Mouse (Mus musculus): ENCODE measurements around the gene Dynll1. TPM values are rescaled to one million over a fixed set of nuclear protein-coding genes. Genes with fewer than 3 reads are reported as not detected.

Dynll1 gene
- total and polyA plus RNA-seq, 3 experiments = 561 to 740 (median 736) TPM

- TF ChIP-seq TCF12 (IDR thresholded peaks at IDR 0.05; ENCODE audit: low read depth, low read length) (peak; percentile 56; the same call in 1 of the 2 replicates), ZMIZ1 (IDR thresholded peaks at IDR 0.05; ENCODE audit: low read depth, low read length) (0 out of 2 replicates have a peak, but pooled peaks have one; percentile 8), USF1 (IDR thresholded peaks at IDR 0.05; ENCODE audit: low read depth, low read length) (no peak), EP300 (IDR thresholded peaks at IDR 0.05; ENCODE audit: low read depth in 1 of 2, low read length in 2 of 2) (peak; percentile 36 to 60; a peak in 3 of 4 replicates), MEF2A (IDR thresholded peaks at IDR 0.05; ENCODE audit: extremely low read depth, insufficient replicate concordance, low read depth, low read length, poor library complexity, severe bottlenecking) (no peak), MAZ (IDR thresholded peaks at IDR 0.05; ENCODE audit: low read depth, low read length) (no peak)
Measured at GRCm38 (mm10) chr5:115341314-115342165, 40.7 kb upstream of the Dynll1 start (continued).

- peak within 1 kb of the TSS; percentile 88 for H3K27ac ChIP-seq (ENCODE audit: control insufficient read depth, low read depth, low read length)
- H3K27me3 ChIP-seq (ENCODE audit: control insufficient read depth in 1 of 2, insufficient read depth in 2 of 2, low read length in 2 of 2) = no peaks in the 10 kb centered on the region
- H3K36me3 ChIP-seq (ENCODE audit: control insufficient read depth in 1 of 2, insufficient read depth in 2 of 2, low read length in 2 of 2) = peaks cover 6 to 9% of the 10 kb centered on the region in 2 experiments
- peaks cover 2 to 9% of the 10 kb centered on the region in 2 experiments for H3K4me1 ChIP-seq (ENCODE audit: control insufficient read depth in 1 of 2, insufficient read depth in 2 of 2, low read length in 2 of 2)
- peaks cover 52% of the 10 kb centered on the region for H3K79me2 ChIP-seq (ENCODE audit: control insufficient read depth, insufficient read depth, low read length, poor library complexity)
- DNase-seq (ENCODE audit: low read depth, low spot score) = peak; percentile 95
- TF ChIP-seq ZC3H11A (IDR thresholded peaks at IDR 0.05; ENCODE audit: low read depth, low read length) (no peak), MYC (IDR thresholded peaks at IDR 0.05; ENCODE audit: low read depth, low read length) (peak; percentile 76; the same call in 1 of the 2 replicates), RCOR1 (IDR thresholded peaks at IDR 0.05; ENCODE audit: low read depth, low read length) (no peak), HCFC1 (IDR thresholded peaks at IDR 0.05; ENCODE audit: low read depth, low read length) (peak; percentile 94), MAX (IDR thresholded peaks at IDR 0.05; ENCODE audit: low read length) (peak; percentile 63), USF2 (IDR thresholded peaks at IDR 0.05; ENCODE audit: borderline replicate concordance in 1 of 2, insufficient read depth in 1 of 2, low read depth in 1 of 2, low read length in 2 of 2) (no peak), TCF12 (IDR thresholded peaks at IDR 0.05; ENCODE audit: low read depth, low read length) (peak; percentile 64), MXI1 (IDR thresholded peaks at IDR 0.05; ENCODE audit: low read depth, low read length) (peak; percentile 94), EP300 (IDR thresholded peaks at IDR 0.05; ENCODE audit: low read depth in 1 of 2, low read length in 2 of 2) (peak in 1 of 2 experiments; percentile 3; a peak in 1 of 4 replicates), POLR2A (IDR thresholded peaks at IDR 0.05; ENCODE audit: control insufficient read depth in 1 of 2, insufficient read depth in 1 of 2, low read depth in 1 of 2, low read length in 2 of 2, poor library complexity in 1 of 2) (peak; percentile 41 to 76; a peak in 3 of 4 replicates), USF1 (IDR thresholded peaks at IDR 0.05; ENCODE audit: low read depth, low read length) (peak; percentile 45; the same call in 1 of the 2 replicates), TBP (IDR thresholded peaks at IDR 0.05; ENCODE audit: low read depth, low read length) (0 out of 2 replicates have a peak, but pooled peaks have one; percentile 37), SIN3A (IDR thresholded peaks at IDR 0.05; ENCODE audit: low read length) (peak; percentile 94), MAZ (IDR thresholded peaks at IDR 0.05; ENCODE audit: low read depth, low read length) (peak; percentile 99), CHD2 (IDR thresholded peaks at IDR 0.05; ENCODE audit: low read length) (no peak), BHLHE40 (IDR thresholded peaks at IDR 0.05; ENCODE audit: borderline replicate concordance, low read depth, low read length) (peak; percentile 68; the same call in 1 of the 2 replicates), KAT2A (conservative IDR thresholded peaks at IDR 0.05; ENCODE audit: low read depth, low read length) (no peak; the same call in 1 of the 2 replicates), ZMIZ1 (IDR thresholded peaks at IDR 0.05; ENCODE audit: low read depth, low read length) (0 out of 2 replicates have a peak, but pooled peaks have one; percentile 59), RAD21 (IDR thresholded peaks at IDR 0.05; ENCODE audit: low read depth, low read length) (no peak), MYB (IDR thresholded peaks at IDR 0.05; ENCODE audit: low read depth, low read length) (peak; percentile 21; the same call in 1 of the 2 replicates), ELF1 (IDR thresholded peaks at IDR 0.05; ENCODE audit: low read depth, low read length) (peak; percentile 61), ETS1 (IDR thresholded peaks at IDR 0.05; ENCODE audit: low read depth, low read length) (peak; percentile 68; the same call in 1 of the 2 replicates), NRF1 (IDR thresholded peaks at IDR 0.05; ENCODE audit: insufficient read depth, low read depth, low read length, poor library complexity, severe bottlenecking) (peak; percentile 55), E2F4 (IDR thresholded peaks at IDR 0.05; ENCODE audit: borderline replicate concordance, low read depth, low read length) (no peak; the same call in 1 of the 2 replicates), ZNF384 (IDR thresholded peaks at IDR 0.05; ENCODE audit: low read depth, low read length) (peak; percentile 65; the same call in 1 of the 2 replicates), NELFE (IDR thresholded peaks at IDR 0.05; ENCODE audit: low read depth, low read length) (peak; percentile 69)
- no peaks in the 10 kb centered on the region for H3K9me3 ChIP-seq (replicated peaks; ENCODE audit: insufficient read depth, low read length)
- H3K9ac ChIP-seq (ENCODE audit: control insufficient read depth, low read depth, low read length, poor library complexity, severe bottlenecking) = peak within 1 kb of the TSS; percentile 98
- H3K4me3 ChIP-seq (ENCODE audit: control insufficient read depth in 1 of 2, insufficient read depth in 1 of 2, low read depth in 2 of 2, low read length in 2 of 2) = peak within 1 kb of the TSS; percentile 76 to 95
Measured at GRCm38 (mm10) chr5:115340577-115341313, 39.9 kb upstream of the Dynll1 start, which contains the start of the genes Gatc and Triap1. Gene Gatc, minus strand, starts transcription at chr5:115341178. Gene Triap1, plus strand, starts transcription at chr5:115341225.

All from MEL (cell line).